Mouse (Mus musculus) adrenal gland, postnatal 25 days (tissue): Measurements from ENCODE around the gene Tmem108. TPM values are rescaled to one million over a fixed set of nuclear protein-coding genes. Genes with fewer than 3 reads are reported as not detected.

ENCODE experiments used
- DNase-seq: peaks from one replicate; pipeline ENCODE4 v3.0.0; 2021; ENCODE audit warnings: mixed read lengths
- total RNA-seq: library from RNA; stranded (reverse); gene quantifications from 2 replicates; pipeline ENCODE4 v1.2.3, GENCODE M21; 2021

Tmem108 gene
- total RNA-seq, 1 experiment from 2014 or later = 4.4 TPM

DNA sequence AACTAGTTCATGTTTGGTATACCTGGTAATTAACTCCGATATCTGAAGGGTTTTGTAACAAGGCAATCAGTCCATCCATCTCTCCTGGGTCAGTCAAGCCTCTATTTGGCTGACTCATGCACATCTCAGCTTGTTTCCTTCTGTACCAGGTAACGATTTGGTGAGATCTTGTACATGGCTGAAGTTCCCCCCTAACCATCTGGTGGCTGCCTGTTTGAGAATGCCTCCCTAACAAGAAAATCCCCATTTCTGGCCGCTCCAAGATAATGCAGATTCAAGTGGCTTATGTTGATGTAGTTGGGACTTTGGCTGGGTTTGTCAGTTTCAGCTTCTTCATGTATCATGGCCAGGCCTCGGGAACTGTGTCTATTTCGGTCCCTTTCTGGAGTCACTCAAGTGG is 170.8 kb downstream of the Tmem108 start:
- no peak for DNase-seq

DNA sequence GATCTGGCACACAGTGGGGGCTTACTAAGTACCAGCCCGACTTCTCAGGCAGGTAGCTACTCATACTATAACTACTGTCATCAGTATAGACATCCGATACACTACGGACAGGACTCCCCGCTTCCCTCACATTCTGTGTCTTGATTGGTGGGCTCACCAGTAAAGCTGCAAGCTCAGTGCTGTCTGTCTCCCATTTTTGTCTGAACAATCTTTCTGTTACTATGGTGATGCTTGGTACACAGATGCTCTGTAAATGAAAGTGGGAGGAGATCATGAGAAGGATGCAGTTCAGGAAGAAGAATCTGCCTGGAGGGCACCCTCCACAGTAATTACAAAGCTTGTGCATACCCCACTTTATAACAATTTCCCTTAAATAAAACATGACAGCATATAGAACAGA is 176.8 kb downstream of the Tmem108 start:
- no peak for DNase-seq

DNA sequence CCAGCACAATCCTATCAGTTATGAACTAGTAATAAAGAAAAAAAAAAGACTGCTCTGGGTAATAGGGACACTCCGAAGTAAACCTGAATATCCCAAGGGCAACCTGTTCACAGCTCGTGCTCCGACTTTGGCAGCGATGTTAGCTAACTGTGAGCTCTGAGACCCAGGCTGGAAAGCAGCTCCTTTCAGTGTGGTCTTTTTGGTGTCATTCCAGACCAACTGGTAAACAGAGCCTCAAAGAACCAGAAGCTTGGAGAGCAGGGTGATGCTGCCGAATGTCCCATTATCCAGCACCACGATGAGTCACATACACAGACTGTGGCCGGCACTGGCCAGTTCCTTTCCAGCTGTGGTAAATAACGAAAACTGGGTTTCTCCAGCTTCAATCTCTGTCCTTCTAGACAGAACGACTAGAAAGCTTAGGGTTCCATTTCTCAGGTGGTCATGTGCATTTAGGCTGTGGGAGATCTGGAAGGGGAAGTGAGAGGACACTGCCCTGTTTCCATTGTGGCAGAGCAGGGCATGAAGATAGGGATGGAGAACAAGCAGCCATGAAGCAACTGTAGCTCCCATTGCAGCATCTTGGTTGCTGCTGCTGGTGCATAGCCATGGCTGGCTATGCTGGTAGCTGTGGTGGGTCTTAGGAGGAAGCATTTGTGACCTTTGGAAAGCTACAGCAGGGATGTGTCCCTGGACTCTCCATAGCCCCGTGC is 179.2 kb downstream of the Tmem108 start:
- no peak for DNase-seq

DNA sequence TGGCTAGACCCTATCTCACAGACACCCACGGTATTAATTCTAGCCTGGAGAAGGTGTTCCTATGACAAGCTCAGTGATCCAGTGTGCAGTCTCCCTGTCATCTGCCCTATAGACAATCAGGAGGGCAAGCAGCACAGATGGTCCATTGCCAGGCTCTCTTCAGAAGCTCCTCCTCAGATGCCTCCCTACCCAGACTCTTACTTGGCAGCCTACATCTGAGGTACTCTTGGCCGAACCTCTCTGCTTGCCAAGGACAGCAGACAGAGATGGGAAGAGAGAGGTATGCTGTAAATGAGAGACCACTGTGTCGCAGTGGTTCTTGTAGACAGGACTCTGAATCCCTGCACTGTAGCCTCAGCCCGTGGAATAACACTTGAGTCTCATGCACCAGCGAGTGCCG is 181.0 kb downstream of the Tmem108 start:
- DNase-seq = no peak

DNA sequence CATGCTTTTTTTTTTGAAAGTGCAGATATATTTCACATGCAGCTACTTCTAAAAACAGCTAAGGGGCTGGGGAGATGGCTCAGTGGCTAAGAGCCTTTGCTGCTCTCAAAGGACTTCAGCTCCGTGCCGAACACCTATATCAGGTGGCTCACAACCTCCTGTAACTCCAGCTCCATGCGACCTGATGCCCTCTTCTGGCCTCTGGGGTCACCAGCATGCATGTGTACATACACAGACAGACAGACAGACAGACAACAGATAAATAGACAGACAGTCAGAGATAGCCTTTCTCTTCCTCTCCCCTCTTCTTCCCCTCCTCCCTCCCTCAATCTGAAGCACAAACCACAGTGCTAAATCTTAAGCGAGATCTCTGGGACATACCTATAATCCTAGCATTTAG is 181.5 kb downstream of the Tmem108 start:
- no peak for DNase-seq

DNA sequence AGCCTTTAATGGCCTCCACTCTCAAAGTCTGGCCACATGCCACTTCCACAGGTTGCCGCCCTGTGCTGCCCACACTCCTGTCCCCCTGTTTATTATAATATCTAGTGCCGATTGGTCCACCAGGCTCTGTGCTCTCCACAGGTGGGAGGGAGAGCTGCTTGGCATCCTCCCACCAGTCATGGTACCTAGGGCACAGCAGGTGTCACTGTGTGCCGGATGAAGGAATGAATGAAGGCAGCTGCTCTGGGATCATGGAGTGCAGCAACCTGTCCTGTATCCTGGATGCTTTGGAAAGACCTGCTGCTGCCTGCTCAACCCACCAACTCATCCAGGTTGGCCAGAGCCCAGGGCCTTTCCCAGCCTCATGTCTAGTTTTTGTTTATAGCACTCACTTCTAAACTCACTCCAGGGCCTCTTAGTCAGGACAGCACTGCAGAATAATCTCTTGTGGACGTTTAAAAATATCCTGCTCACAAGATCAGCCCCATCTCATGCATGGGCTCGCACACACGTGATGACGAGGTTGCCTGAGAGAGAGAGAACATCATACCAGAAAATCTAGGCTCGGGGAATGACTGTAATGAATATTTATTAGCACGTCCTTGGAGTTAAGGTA is 182.1 kb downstream of the Tmem108 start:
- DNase-seq = no peak

DNA sequence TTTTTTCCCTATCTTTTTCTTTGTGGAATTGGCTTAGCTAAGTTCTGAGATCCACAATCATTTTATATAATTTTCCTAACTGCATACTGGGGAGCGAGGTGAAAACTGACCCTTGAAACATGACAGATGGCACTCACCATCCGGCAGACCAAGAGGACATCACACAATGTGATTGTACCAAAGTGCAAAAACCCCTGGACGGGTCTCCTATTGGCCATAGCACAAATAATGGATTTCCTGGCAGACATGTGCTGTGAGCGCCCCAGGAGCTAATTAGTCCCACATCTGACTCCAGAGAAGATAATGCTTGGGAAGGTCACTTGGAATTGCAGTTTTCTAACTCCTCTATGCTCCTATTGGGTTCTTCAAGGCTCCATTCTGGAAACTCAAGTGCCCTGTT is 183.9 kb downstream of the Tmem108 start:
- no peak for DNase-seq

DNA sequence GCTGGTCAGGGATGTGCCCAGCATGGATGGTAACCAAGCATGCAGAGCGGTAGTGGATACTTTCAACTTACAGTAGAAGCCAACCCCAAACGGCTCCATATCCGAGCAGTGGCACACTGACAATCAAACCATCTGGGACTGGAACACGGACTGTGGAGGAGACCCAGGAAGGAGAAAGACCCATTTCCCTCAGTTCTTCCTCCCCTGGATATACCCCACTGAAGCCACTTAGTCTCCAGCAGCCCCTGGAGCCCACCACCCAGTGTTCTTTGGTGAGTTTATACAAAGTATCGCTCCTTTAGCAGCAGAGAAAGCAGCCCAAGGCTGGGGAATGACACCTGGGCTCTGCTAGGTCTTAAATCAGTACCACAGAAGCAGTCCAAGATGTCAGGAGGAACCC is 184.5 kb downstream of the Tmem108 start:
- no peak for DNase-seq

DNA sequence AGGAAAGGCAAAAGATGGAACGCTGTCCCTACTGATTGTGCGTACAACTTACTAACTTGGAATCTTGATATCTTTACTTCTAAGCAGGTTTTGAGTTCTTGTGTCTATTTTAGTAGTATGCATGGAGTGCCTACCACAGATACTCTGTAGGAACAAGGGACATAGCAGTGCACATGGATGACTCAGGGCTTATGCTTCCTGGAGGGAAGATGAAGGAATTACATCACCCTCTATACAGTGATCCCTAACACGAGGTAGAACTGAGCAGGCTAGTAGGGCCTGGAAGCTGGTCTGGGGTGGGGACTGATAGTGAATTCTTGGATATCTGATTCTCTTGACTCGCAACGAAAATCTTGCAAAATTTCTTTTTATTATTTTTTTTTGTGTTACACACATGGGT is 185.7 kb downstream of the Tmem108 start:
- no peak for DNase-seq

DNA sequence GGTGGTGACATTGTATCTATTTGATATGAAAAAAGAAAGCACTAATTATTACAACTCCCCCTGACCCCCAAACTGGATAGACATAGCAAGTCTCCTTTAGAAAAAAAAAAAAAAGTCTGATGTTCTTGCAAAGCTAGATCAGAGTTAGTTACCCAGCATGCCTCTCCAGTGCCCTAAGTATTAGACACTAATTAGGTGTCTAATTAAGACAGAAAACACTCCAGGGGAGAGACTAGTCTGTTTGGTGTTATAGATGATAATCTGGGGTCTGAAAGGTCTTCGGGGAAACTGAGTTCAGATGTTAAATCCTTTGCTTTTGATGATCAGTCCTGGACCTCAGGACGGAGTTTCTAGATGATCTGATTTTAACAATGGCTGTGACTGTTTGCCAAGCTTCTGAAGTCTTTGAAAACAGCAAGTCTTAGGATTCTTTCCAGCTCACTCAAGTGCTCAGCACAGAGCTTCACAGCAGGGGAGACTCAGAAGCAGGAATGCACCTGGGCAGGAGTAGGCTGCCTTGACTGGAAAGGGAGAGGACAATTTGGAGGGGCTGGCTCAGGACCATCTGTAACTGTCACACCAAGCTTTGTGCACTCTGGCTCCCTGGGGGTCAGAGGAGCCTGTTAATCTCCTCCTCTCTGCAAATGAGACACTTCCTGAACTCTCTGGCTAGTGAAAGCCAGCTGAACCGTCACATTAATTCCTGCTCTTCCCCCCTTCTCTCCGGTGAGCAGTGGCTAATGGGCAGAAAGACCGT is 187.5 kb downstream of the Tmem108 start:
- no peak for DNase-seq

DNA sequence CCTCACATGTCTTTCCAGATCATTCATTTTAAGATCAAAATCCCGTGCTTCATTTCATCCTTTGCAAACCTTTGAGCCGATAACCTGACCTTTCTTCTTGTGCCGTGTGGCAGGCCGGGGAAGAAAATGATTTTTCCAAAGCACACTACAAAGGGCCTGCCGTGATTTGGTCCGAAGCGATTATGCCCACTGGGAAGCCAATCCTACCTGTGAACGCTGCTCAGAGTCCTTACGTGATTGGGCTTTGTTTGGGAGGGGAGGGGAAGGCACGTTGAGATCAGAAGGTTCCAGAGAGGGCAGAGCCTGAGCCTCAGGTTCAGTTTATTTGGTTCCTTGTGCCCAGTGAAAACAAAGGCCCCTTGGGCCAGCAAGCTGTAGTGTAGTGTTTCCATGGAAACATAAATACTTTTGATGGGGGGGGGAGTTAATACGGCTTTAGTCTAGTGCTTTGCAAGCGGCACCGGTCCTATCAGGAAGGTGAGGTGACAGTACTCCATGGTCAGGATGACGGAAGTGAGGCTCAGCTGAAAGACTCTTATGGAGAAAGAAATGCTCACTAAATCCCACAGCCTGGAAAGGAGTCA is 191.4 kb downstream of the Tmem108 start:
- no peak for DNase-seq

DNA sequence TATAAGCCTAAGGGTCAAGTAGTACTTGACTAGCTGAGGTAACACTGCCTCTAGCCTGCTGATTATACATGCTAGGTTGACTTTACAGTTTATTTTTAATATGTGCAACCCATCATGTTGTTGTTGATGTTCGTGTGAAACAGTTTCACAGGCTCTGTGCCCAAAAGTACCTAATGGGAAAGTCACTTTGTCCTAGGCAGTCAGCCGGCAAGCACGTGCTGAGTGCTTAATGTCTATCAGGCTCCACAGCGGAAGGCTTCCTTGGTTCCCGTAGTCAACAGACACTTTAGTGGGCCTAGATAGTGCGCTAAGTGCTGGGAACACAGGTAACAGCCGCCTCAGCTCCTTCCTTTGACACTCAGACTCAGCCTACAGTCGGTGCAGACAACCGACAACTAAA is 192.7 kb downstream of the Tmem108 start:
- no peak for DNase-seq

DNA sequence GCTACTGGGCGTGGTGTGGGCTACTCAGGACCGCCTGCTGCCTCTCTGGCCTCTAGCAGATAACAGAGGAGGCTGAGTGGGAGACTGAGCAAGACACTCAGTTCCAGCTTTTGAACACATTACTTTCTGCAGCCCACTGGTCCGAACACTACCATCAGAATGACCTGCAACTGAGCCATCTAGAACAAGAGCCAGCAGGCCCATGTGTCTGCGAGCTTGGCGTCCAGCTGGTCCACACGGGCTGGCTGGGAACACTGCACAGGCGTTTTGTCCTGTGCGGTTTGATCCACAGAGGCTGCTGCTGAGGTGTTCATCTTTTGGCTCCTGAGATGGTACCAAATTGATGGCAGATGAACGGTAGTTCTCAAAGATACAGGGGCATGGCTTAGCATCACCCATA is 196.5 kb downstream of the Tmem108 start:
- DNase-seq = no peak

DNA sequence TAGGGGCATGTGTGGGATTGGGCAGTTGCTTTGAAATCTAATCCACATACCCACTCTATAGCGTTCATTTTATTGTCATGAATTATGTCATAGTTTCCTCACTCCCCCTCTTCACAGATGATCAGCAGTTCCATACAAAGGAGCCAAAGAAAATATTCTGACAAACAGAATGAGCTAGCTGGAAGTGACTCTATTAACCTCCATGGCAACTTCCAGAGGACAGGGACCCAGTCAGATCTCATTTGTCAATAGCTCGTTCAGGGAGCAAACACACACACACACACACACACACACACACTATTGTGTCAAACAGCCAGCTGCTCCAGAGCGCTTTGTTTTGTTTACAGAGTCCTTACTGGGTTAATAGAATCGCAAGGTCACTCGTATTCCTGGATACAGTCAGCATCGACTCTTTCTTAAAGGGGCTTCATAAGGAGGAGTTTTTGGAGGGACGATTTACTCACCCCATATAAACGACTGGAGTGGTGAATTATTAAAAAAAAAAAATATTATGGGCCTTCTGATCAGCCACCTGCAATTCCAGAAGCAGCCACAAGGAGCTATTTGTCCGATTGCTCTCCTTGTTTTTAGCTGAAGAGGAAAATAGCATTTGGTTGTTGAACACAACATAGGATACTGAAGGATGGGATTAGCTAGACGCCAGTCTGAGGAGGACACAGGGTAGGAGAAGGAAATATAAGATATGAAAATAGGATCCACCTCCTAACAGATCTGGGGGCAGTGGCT is 197.6 kb downstream of the Tmem108 start:
- peak; percentile 48 for DNase-seq

DNA sequence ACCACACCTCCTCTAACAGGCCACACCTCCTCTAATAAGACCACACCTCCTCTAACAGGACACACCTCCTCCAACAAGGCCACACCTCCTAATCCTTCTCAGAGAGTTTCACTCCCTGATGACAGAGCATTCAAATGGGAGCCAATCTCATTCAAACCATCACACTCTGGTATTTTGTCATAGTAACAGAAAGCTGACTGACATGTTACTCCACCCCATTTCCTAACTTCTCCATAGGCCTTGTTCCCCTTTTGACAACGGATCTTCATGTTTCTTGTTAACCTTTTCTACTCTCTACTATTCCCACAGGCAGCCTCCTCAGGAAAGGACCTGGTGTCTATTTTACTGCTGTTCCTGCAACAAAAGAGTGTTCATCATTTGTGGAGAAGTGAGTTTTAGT is 199.6 kb downstream of the Tmem108 start:
- no peak for DNase-seq

DNA sequence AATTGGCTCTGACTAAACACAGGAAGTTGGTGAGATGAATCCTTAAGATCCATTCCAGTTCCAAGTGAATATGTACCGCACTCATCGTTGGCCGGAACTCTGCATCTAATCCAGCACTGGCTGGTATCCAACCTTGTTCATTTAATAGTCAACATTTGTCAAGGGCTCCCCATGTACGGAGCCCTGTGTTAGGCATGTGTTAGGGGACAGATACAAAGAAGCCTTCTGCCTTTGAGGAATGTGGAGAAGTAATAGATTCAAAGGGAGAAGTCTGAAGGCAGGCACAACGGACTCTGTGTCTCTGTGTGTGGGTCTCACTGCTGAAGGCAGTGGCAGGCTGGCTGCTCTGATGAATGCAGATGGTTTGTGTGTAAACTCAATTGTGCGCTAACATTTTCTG is 202.9 kb downstream of the Tmem108 start:
- DNase-seq = no peak

DNA sequence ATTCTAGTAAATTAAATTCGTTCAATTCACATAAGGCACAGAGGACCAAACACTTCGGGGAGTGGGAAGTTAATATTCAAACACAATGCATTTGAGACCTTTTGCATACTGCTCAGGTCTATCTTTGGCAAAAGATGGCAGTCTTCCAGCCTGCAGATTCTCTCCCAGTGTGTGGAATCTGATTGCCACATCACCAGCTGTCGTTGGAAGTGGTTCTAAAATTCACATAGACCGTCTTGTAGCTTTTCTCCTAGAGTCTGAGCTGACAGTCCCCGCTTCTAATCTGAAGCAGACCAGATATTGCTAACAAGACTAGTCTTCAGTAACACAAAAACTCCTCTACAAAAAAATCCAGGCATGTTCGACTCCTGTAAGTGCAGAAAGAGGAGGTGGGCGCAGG is 203.4 kb downstream of the Tmem108 start:
- DNase-seq = no peak

DNA sequence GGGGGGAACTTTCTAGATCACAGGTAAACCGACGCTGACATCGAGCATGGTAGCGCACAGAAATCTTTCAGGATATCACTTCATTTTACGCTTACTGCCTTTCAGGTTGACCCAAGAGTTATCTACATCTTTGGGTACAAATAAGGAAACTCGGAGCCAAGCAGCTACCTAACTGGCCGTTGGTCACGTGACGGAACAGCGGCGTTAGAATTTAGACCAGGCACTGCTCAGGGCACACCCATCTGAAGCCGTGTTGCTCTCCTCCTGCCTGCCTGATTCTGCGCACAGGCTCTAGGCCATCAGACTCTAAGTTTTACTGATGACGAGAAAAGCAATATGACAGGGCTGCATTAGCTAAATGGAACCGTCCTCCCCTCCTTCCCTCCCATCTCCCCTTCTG is 204.6 kb downstream of the Tmem108 start:
- no peak for DNase-seq

DNA sequence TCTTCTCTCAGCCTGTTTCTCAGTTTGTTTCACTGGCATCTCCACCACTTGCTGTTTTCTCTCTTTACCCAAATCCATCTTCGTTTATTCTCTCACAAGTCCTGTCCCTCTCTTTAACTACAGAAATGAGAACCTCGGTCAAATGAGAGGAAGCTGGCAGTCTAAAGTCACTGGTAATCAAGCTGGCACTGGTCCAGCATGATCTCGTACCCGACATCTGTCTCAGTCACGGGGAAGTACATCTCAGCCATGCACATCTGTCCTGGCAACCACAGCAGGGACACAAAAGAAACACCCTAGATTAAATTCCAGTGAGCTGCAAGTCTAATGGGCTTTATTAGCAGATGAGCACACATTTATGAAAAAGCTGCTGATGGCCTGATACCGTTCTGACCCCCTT is 206.3 kb downstream of the Tmem108 start:
- DNase-seq = no peak

DNA sequence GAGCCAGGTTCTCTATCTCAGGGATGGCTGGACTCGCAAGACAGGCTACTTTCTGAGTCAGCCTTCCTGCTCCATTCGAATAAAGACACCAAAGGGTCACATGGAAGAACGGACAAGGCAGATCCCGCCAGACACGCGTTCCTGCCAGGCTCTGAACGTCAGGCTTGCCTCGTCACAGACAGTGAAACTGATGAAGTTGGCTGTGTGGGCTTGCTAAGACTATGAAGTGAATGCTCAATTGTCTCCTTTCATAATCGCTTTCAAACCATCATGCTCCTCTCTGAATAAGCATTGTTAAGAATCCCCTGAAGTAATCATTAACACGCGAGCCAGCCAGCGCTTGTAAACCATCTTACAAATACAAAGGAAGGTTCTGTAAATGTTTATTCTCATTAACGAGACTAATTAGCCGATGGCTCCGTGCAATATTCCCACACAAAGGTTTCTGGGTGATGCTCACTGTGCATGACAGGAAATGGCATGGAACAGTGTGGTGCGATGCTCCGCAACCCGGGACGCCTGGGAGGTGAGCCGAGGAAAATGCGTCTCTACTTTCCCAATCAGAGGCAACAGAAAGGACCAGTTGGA is 210.9 kb downstream of the Tmem108 start:
- DNase-seq = no peak

DNA sequence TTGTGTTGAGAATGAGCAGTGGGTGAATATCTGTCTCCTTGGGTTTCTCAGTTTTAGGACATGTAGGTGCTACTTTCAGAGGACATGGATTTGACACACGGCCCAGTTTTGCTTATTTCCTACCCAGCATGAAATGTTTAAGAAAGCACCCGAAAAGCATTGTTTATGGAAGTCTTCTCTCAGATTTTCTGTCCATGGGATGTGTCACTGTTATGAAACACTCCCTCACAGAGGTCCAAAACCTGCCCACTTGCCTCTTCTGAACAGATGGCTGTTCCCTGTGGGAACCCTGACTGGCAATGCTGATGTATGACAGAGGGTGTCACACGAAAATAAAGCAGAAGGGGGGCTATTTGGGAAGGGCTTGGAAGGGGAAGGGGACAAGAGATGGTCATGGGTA is 212.5 kb downstream of the Tmem108 start:
- DNase-seq = no peak

DNA sequence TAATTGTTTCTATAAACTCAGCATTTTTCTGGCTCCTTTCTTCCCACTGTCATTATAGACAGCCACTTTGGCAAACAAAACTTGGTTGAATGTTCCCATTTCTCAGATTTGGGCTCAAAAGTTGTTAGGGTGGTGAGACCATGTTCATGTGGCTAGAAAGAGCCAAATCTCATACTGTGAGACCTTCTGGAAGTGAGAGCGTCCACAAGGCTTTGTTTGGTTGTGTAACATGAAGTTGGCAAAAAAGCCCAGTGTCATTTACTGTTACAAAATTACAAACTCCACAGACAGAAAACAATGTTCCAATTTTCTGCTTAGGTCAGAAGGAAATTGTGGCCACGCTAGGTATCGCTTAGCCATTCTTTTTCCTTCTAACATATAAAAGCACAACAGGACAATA is 213.0 kb downstream of the Tmem108 start:
- DNase-seq = no peak
